Mouse (Mus musculus): ENCODE measurements at regions not wholly inside any gene's neighbourhood (a gene's known extent, or its start where the extent isn't known, plus 50 kb on each side); places are given as distances from the start of the nearest gene placed in this dataset.
"Not testable (repeated sequence)": the region's sequence is repeated elsewhere in the genome, so short reads cannot be mapped to it uniquely, and the experiment has no call there.

- Histone ChIP-seq H3K4me2 (ENCODE audit: low read depth, low read length) (no peak overlapping the region), H3K4me1 (ENCODE audit: control insufficient read depth, insufficient read depth, low read length) (no peaks in the 10 kb centered on the region), H3K27ac (replicated peaks; ENCODE audit: low read depth, low read length) (no peak overlapping the region), H3K9ac (ENCODE audit: low read depth, low read length) (no peak overlapping the region), H3K9me3 (ENCODE audit: control insufficient read depth, low read length) (no peaks in the 10 kb centered on the region), H3K4me3 (ENCODE audit: low read depth, low read length) (no peak overlapping the region), H3K27me3 (replicated peaks; ENCODE audit: control insufficient read depth, insufficient read depth, low read length) (no peaks in the 10 kb centered on the region), H3K36me3 (ENCODE audit: control insufficient read depth, insufficient read depth, low read length) (no peaks in the 10 kb centered on the region)
- DNase-seq (ENCODE audit: low spot score), result no peak
- ATAC-seq (ENCODE audit: low read depth), result no peak
- 73% methylated on average over 3 of the region's 3 CpGs for WGBS
Observed at GRCm38 (mm10) chr6:89121746-89122070, 219.7 kb downstream of the Tpra1 start.

GRCm38 (mm10) chr6:89125916-89126315 is 223.9 kb downstream of the Tpra1 start:
- no peak overlapping the region for H3K4me3 ChIP-seq (ENCODE audit: low read depth, low read length)
- DNase-seq (ENCODE audit: low spot score), result no peak

GRCm38 (mm10) chr6:89128141-89128540 is 226.1 kb downstream of the Tpra1 start:
- not testable (repeated sequence) for H3K27ac ChIP-seq (replicated peaks; ENCODE audit: low read depth, low read length); H3K4me2 ChIP-seq (ENCODE audit: low read depth, low read length); H3K36me3 ChIP-seq (ENCODE audit: control insufficient read depth, insufficient read depth, low read length); H3K9me3 ChIP-seq (ENCODE audit: control insufficient read depth, low read length); H3K9ac ChIP-seq (ENCODE audit: low read depth, low read length); H3K4me1 ChIP-seq (ENCODE audit: control insufficient read depth, insufficient read depth, low read length); H3K27me3 ChIP-seq (replicated peaks; ENCODE audit: control insufficient read depth, insufficient read depth, low read length); H3K4me3 ChIP-seq (ENCODE audit: low read depth, low read length); DNase-seq (ENCODE audit: low spot score); ATAC-seq (ENCODE audit: low read depth)
- WGBS, result 67% methylated on average over 5 of the region's 5 CpGs

More at GRCm38 (mm10) chr6:89125916-89126315, 223.9 kb downstream of the Tpra1 start:
- WGBS, result 59% methylated on average over 9 of the region's 9 CpGs
- Histone ChIP-seq H3K4me2 (ENCODE audit: low read depth, low read length) (no peak overlapping the region), H3K9me3 (ENCODE audit: control insufficient read depth, low read length) (no peaks in the 10 kb centered on the region), H3K27me3 (replicated peaks; ENCODE audit: control insufficient read depth, insufficient read depth, low read length) (no peaks in the 10 kb centered on the region), H3K27ac (replicated peaks; ENCODE audit: low read depth, low read length) (no peak overlapping the region), H3K9ac (ENCODE audit: low read depth, low read length) (no peak overlapping the region), H3K4me1 (ENCODE audit: control insufficient read depth, insufficient read depth, low read length) (no peaks in the 10 kb centered on the region), H3K36me3 (ENCODE audit: control insufficient read depth, insufficient read depth, low read length) (no peaks in the 10 kb centered on the region)
- ATAC-seq (ENCODE audit: low read depth), result no peak

GRCm38 (mm10) chr6:89140469-89140868 is 222.0 kb downstream of the Plxna1 start:
- no peak overlapping the region for H3K4me2 ChIP-seq (ENCODE audit: low read depth, low read length)
- H3K9ac ChIP-seq (ENCODE audit: low read depth, low read length), result no peak overlapping the region
- no peak overlapping the region for H3K27ac ChIP-seq (replicated peaks; ENCODE audit: low read depth, low read length)
- no peaks in the 10 kb centered on the region for H3K4me1 ChIP-seq (ENCODE audit: control insufficient read depth, insufficient read depth, low read length)
- DNase-seq (ENCODE audit: low spot score) (no peak), ATAC-seq (ENCODE audit: low read depth) (no peak)
- H3K36me3 ChIP-seq (ENCODE audit: control insufficient read depth, insufficient read depth, low read length), result no peaks in the 10 kb centered on the region
- 63% methylated on average over 3 of the region's 3 CpGs for WGBS
- no peaks in the 10 kb centered on the region for H3K9me3 ChIP-seq (ENCODE audit: control insufficient read depth, low read length)
- no peaks in the 10 kb centered on the region for H3K27me3 ChIP-seq (replicated peaks; ENCODE audit: control insufficient read depth, insufficient read depth, low read length)
- H3K4me3 ChIP-seq (ENCODE audit: low read depth, low read length), result no peak overlapping the region

- Histone ChIP-seq H3K36me3 (ENCODE audit: control insufficient read depth, insufficient read depth, low read length) (no peaks in the 10 kb centered on the region), H3K4me3 (ENCODE audit: low read depth, low read length) (no peak overlapping the region), H3K4me1 (ENCODE audit: control insufficient read depth, insufficient read depth, low read length) (no peaks in the 10 kb centered on the region), H3K9ac (ENCODE audit: low read depth, low read length) (no peak overlapping the region), H3K4me2 (ENCODE audit: low read depth, low read length) (no peak overlapping the region), H3K27me3 (replicated peaks; ENCODE audit: control insufficient read depth, insufficient read depth, low read length) (no peaks in the 10 kb centered on the region), H3K9me3 (ENCODE audit: control insufficient read depth, low read length) (0 out of 2 replicates have a peak, but pooled peaks cover 3% of the 10 kb centered on the region), H3K27ac (replicated peaks; ENCODE audit: low read depth, low read length) (no peak overlapping the region)
- ATAC-seq (ENCODE audit: low read depth), result peak; percentile 63; the same call in 1 of the 2 replicates
- 54% methylated on average over 11 of the region's 11 CpGs for WGBS
- DNase-seq (ENCODE audit: low spot score), result peak; percentile 65
Observed at GRCm38 (mm10) chr6:89153027-89153662, 209.3 kb downstream of the Plxna1 start.

GRCm38 (mm10) chr6:89157501-89157900 is 204.9 kb downstream of the Plxna1 start:
- no peak for DNase-seq (ENCODE audit: low spot score)
- Histone ChIP-seq H3K4me1 (ENCODE audit: control insufficient read depth, insufficient read depth, low read length) (no peaks in the 10 kb centered on the region; the same call in 1 of the 2 replicates), H3K9ac (ENCODE audit: low read depth, low read length) (no peak overlapping the region), H3K27me3 (replicated peaks; ENCODE audit: control insufficient read depth, insufficient read depth, low read length) (no peaks in the 10 kb centered on the region), H3K36me3 (ENCODE audit: control insufficient read depth, insufficient read depth, low read length) (no peaks in the 10 kb centered on the region), H3K4me3 (ENCODE audit: low read depth, low read length) (no peak overlapping the region), H3K4me2 (ENCODE audit: low read depth, low read length) (no peak overlapping the region), H3K27ac (replicated peaks; ENCODE audit: low read depth, low read length) (no peak overlapping the region), H3K9me3 (ENCODE audit: control insufficient read depth, low read length) (0 out of 2 replicates have a peak, but pooled peaks cover 3% of the 10 kb centered on the region)
- ATAC-seq (ENCODE audit: low read depth), result no peak
- 83% methylated on average over 1 of the region's 1 CpGs for WGBS

- Histone ChIP-seq H3K27me3 (replicated peaks; ENCODE audit: control insufficient read depth, insufficient read depth, low read length) (no peaks in the 10 kb centered on the region), H3K9me3 (ENCODE audit: control insufficient read depth, low read length) (no peaks in the 10 kb centered on the region), H3K9ac (ENCODE audit: low read depth, low read length) (no peak overlapping the region), H3K4me1 (ENCODE audit: control insufficient read depth, insufficient read depth, low read length) (no peaks in the 10 kb centered on the region; the same call in 1 of the 2 replicates), H3K4me3 (ENCODE audit: low read depth, low read length) (no peak overlapping the region), H3K27ac (replicated peaks; ENCODE audit: low read depth, low read length) (no peak overlapping the region), H3K4me2 (ENCODE audit: low read depth, low read length) (no peak overlapping the region), H3K36me3 (ENCODE audit: control insufficient read depth, insufficient read depth, low read length) (no peaks in the 10 kb centered on the region)
- 41% methylated on average over 7 of the region's 7 CpGs for WGBS
- no peak for ATAC-seq (ENCODE audit: low read depth)
- DNase-seq (ENCODE audit: low spot score), result no peak
Observed at GRCm38 (mm10) chr6:89160051-89160450, 202.4 kb downstream of the Plxna1 start.

GRCm38 (mm10) chr6:89161746-89162145 is 200.7 kb downstream of the Plxna1 start:
- no peak for ATAC-seq (ENCODE audit: low read depth)
- Histone ChIP-seq H3K27me3 (replicated peaks; ENCODE audit: control insufficient read depth, insufficient read depth, low read length) (no peaks in the 10 kb centered on the region), H3K4me3 (ENCODE audit: low read depth, low read length) (no peak overlapping the region), H3K4me2 (ENCODE audit: low read depth, low read length) (no peak overlapping the region), H3K27ac (replicated peaks; ENCODE audit: low read depth, low read length) (no peak overlapping the region), H3K9me3 (ENCODE audit: control insufficient read depth, low read length) (peaks cover under 1% of the 10 kb centered on the region; the same call in 1 of the 2 replicates), H3K36me3 (ENCODE audit: control insufficient read depth, insufficient read depth, low read length) (no peaks in the 10 kb centered on the region), H3K4me1 (ENCODE audit: control insufficient read depth, insufficient read depth, low read length) (no peaks in the 10 kb centered on the region; the same call in 1 of the 2 replicates), H3K9ac (ENCODE audit: low read depth, low read length) (no peak overlapping the region)
- 90% methylated on average over 1 of the region's 1 CpGs for WGBS
- DNase-seq (ENCODE audit: low spot score), result no peak

- ATAC-seq (ENCODE audit: low read depth) (no peak), DNase-seq (ENCODE audit: low spot score) (no peak)
- H3K36me3 ChIP-seq (ENCODE audit: control insufficient read depth, insufficient read depth, low read length), result no peaks in the 10 kb centered on the region
- no peak overlapping the region for H3K27ac ChIP-seq (replicated peaks; ENCODE audit: low read depth, low read length)
- no peak overlapping the region for H3K9ac ChIP-seq (ENCODE audit: low read depth, low read length)
- H3K4me2 ChIP-seq (ENCODE audit: low read depth, low read length), result no peak overlapping the region
- H3K4me3 ChIP-seq (ENCODE audit: low read depth, low read length), result no peak overlapping the region
- H3K27me3 ChIP-seq (replicated peaks; ENCODE audit: control insufficient read depth, insufficient read depth, low read length), result no peaks in the 10 kb centered on the region
- H3K4me1 ChIP-seq (ENCODE audit: control insufficient read depth, insufficient read depth, low read length), result no peaks in the 10 kb centered on the region
- H3K9me3 ChIP-seq (ENCODE audit: control insufficient read depth, low read length), result peaks cover 7% of the 10 kb centered on the region; the same call in 1 of the 2 replicates
- 79% methylated on average over 2 of the region's 2 CpGs for WGBS
Observed at GRCm38 (mm10) chr6:89169520-89169919, 192.9 kb downstream of the Plxna1 start.

All from embryonic facial prominence, embryonic 14.5 days (tissue).